ENCODE assay signal across 10 mouse cellular contexts in the genomic region with DNA sequence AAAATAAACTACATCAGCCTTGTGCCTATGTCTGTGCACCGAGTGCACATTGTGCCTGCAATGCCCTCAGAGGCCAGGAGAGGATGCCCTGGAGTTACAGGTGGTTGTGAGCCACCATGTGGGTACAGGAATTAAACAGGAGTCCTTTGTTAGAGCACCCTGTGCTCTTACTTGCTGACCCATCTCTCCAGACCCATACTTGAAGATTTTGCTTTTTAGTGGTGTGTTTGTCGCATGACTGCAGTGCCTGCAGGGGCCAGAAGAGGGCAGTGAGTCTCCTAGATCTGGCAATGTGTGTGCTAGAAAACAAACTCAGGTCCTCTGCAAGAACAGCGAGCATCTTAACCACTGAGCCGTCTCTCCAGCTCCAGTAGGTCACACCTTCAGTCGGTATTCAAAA. TPM values are rescaled to one million over a fixed set of nuclear protein-coding genes. Genes with fewer than 3 reads are reported as not detected.
DNase-seq lines count a peak whose midpoint lies in the region; ATAC-seq lines count a peak whose summit lies in the region.
"Had no signal": no experiment of that assay in that cellular context is flagged by ENCODE, and none has a peak within 500 bp of the region (broad histone marks: within the 10 kb centered on the region; RNA-seq: fewer than 3 reads in every experiment).

No protein-coding gene starts in this region.

- no peak overlapping the region for H3K9ac ChIP-seq in kidney, embryonic 15.5 days

- H3K27ac ChIP-seq in kidney, embryonic 15.5 days, result no peak overlapping the region

- peak; percentile 55 for DNase-seq in kidney, adult 18-20 months
- DNase-seq in CD8-positive naive resting alpha-beta T cell, adult 2 months (ENCODE audit: low read depth in 2 of 2, low spot score in 2 of 2), result peak; percentile 9 to 58
- peak; percentile 83 for DNase-seq in R1 (ENCODE audit: low read depth, low spot score)
- peak; percentile 38 to 52 for DNase-seq in cerebellum, postnatal 25 days
- peak; percentile 44 for DNase-seq in kidney, postnatal 14 days
- peak; percentile 34 for DNase-seq in ovary, postnatal 14 days (ENCODE audit: low spot score)

- 71% methylated on average over 5 of the region's 5 CpGs for WGBS in kidney, embryonic 15.5 days

- H3K36me3 ChIP-seq in kidney, embryonic 15.5 days, result peaks cover 5% of the 10 kb centered on the region

- no peak overlapping the region for H3K4me2 ChIP-seq in kidney, embryonic 15.5 days

- ATAC-seq in kidney, embryonic 15.5 days (replicated peaks; ENCODE audit: low FRiP score), result no peak
- ATAC-seq in activated CD4-positive, CD25-positive, alpha-beta regulatory T cell, adult 4 months, result no peak

- H3K27me3 ChIP-seq in kidney, embryonic 15.5 days, result no peaks in the 10 kb centered on the region

- H3K4me1 ChIP-seq in kidney, embryonic 15.5 days, result peaks cover 8% of the 10 kb centered on the region

- no peaks in the 10 kb centered on the region for H3K9me3 ChIP-seq in kidney, embryonic 15.5 days (replicated peaks)

- no peak overlapping the region for H3K4me3 ChIP-seq in kidney, embryonic 15.5 days (replicated peaks)
- H3K4me3 ChIP-seq: myocyte had no signal

RNA-seq across cellular contexts. Expression of a gene that starts 1.4 kb away (rescaled TPM):
- 21.1 and 25.3 TPM in 2 replicates for polyA plus RNA-seq in kidney, embryonic 15.5 days (2015; fragmentation: Nextera tagmentation; extraction: Ambion mirVana)
- polyA plus RNA-seq in activated CD4-positive, CD25-positive, alpha-beta regulatory T cell, adult 4 months (2017; shearing (Covaris generic)), result 10 to 100 TPM; 23.1 to 29.6 TPM

RNA-seq across cellular contexts. Expression of a gene that starts 11.4 kb away (rescaled TPM):
- 3.1 and 4.3 TPM in 2 replicates for polyA plus RNA-seq in kidney, embryonic 15.5 days (2015; fragmentation: Nextera tagmentation; extraction: Ambion mirVana)
- polyA plus RNA-seq in activated CD4-positive, CD25-positive, alpha-beta regulatory T cell, adult 4 months (2017; shearing (Covaris generic)), result not detected
- polyA plus RNA-seq: heart, embryonic 14.5 days; myocyte had no signal

RNA-seq across cellular contexts. Expression of a gene that starts 26.6 kb away (rescaled TPM):
- polyA plus RNA-seq in kidney, embryonic 15.5 days (2015; fragmentation: Nextera tagmentation; extraction: Ambion mirVana), result 111 and 126 TPM in 2 replicates
- polyA plus RNA-seq in activated CD4-positive, CD25-positive, alpha-beta regulatory T cell, adult 4 months (2017; shearing (Covaris generic)), result 10 to 100 TPM; 73.7 to 88.9 TPM

RNA-seq across cellular contexts. Expression of a gene that starts 35.8 kb away (rescaled TPM):
- polyA plus RNA-seq in kidney, embryonic 15.5 days (2015; fragmentation: Nextera tagmentation; extraction: Ambion mirVana), result 13.4 and 16.1 TPM in 2 replicates
- polyA plus RNA-seq in activated CD4-positive, CD25-positive, alpha-beta regulatory T cell, adult 4 months (2017; shearing (Covaris generic)), result under 1 TPM in 1 of 2 experiments, not detected in 1; 0.19 TPM

RNA-seq across cellular contexts. Expression of a gene that starts 42.7 kb away (rescaled TPM):
- 2.2 TPM in 2 replicates for polyA plus RNA-seq in kidney, embryonic 15.5 days (2015; fragmentation: Nextera tagmentation; extraction: Ambion mirVana)
- polyA plus RNA-seq in activated CD4-positive, CD25-positive, alpha-beta regulatory T cell, adult 4 months (2017; shearing (Covaris generic)), result not detected
